Mouse (Mus musculus) hindbrain, embryonic 14.5 days (tissue): ENCODE data around the gene Cc2d1a. TPM values are rescaled to one million over a fixed set of nuclear protein-coding genes. Genes with fewer than 3 reads are reported as not detected.
A peak's percentile ranks its signal among the peaks of the same experiment; 100 is the strongest.

Source experiments
- ATAC-seq: fragments of 200-750 bp; cut with Nextera tagmentation; 2 replicates; pipeline ENCODE4 v1.8.0; 2017; ENCODE audit warnings: moderate number of reproducible peaks, mild to moderate bottlenecking, moderate TSS enrichment, moderate library complexity; ENCODE audit not compliant: low FRiP score
- DNase-seq: peaks from one replicate; pipeline ENCODE4 v3.0.0-alpha.2; 2015; ENCODE audit warnings: low spot score
- H3K27ac ChIP-seq: fragments of 300-500 bp; sonication (generic); 2 replicates; pipeline ENCODE4 v1.5.1; 2014; ENCODE audit warnings: mild to moderate bottlenecking, moderate library complexity
- H3K27me3 ChIP-seq: fragments of 300-500 bp; sonication (generic); 2 replicates; pipeline ENCODE4 v1.6.1; 2014; ENCODE audit warnings: mild to moderate bottlenecking, low read length, mixed read lengths; ENCODE audit not compliant: control insufficient read depth, insufficient read depth
- H3K36me3 ChIP-seq: fragments of 300-500 bp; sonication (generic); replicated peaks from 2 replicates; pipeline ENCODE4 v1.6.1; 2014; ENCODE audit not compliant: control insufficient read depth, insufficient read depth
- H3K4me1 ChIP-seq: fragments of 300-500 bp; sonication (generic); replicated peaks from 2 replicates; pipeline ENCODE4 v1.6.1; 2014; ENCODE audit warnings: antibody characterized with exemption, low read length, mixed read lengths; ENCODE audit not compliant: control insufficient read depth, insufficient read depth
- H3K4me2 ChIP-seq: fragments of 300-500 bp; sonication (generic); replicated peaks from 2 replicates; pipeline ENCODE4 v1.6.1; 2014; ENCODE audit warnings: mild to moderate bottlenecking, moderate library complexity
- H3K4me3 ChIP-seq: fragments of 300-500 bp; sonication (generic); replicated peaks from 2 replicates; pipeline ENCODE4 v1.5.1; 2014; ENCODE audit warnings: mild to moderate bottlenecking, low read length
- H3K9ac ChIP-seq: fragments of 300-500 bp; sonication (generic); 2 replicates; pipeline ENCODE4 v1.6.1; 2014
- H3K9me3 ChIP-seq: fragments of 300-500 bp; sonication (generic); 2 replicates; pipeline ENCODE4 v1.6.1; 2016; ENCODE audit warnings: low read length; ENCODE audit not compliant: control insufficient read depth
- WGBS: fragments of 180-500 bp; shearing (Covaris S2); extraction: QIAGEN DNeasy Blood & Tissue Kit; methylation state at CpG from one replicate; pipeline ENCODE4 v1.1.7; 2014; 5-methylcytosine and 5-hydroxymethylcytosine counted together
- polyA plus RNA-seq: library from polyadenylated mRNA; unstranded; fragments of >200 nt; fragmentation: Nextera tagmentation; extraction: Ambion mirVana; gene quantifications from 2 replicates; pipeline ENCODE4 v1.2.1, GENCODE M21; 2014

Cc2d1a gene
- polyA plus RNA-seq, 1 experiment from 2014 or later: 30.4 TPM

- Histone ChIP-seq H3K4me3 (peak overlapping the region; percentile 55; the same call in 1 of the 2 replicates), H3K4me1 (peaks cover 22% of the 10 kb centered on the region), H3K36me3 (peaks cover 22% of the 10 kb centered on the region), H3K9me3 (no peaks in the 10 kb centered on the region), H3K9ac (no peak overlapping the region), H3K27me3 (no peaks in the 10 kb centered on the region), H3K27ac (no peak overlapping the region), H3K4me2 (peak overlapping the region; percentile 91)
- no peak for DNase-seq
- 87% methylated on average over 5 of the region's 5 CpGs for WGBS
- ATAC-seq: no peak
Measured at GRCm38 (mm10) chr8:84148531-84148850, 755 bp upstream of the Cc2d1a start.

GRCm38 (mm10) chr8:84147324-84147766, 391 bp downstream of the Cc2d1a start:
- no peaks in the 10 kb centered on the region for H3K27me3 ChIP-seq
- H3K9ac ChIP-seq: peak overlapping the region; percentile 77
- peak overlapping the region; percentile 55 for H3K4me3 ChIP-seq
- DNase-seq (no peak), ATAC-seq (peak; percentile 78)
- H3K4me2 ChIP-seq: peak overlapping the region; percentile 91
- H3K36me3 ChIP-seq: peaks cover 33% of the 10 kb centered on the region
- peaks cover 22% of the 10 kb centered on the region for H3K4me1 ChIP-seq
- H3K27ac ChIP-seq: no peak overlapping the region
- H3K9me3 ChIP-seq: no peaks in the 10 kb centered on the region
- WGBS: 11% methylated on average over 14 of the region's 14 CpGs

GRCm38 (mm10) chr8:84144636-84145245, 3.0 kb downstream of the Cc2d1a start:
- H3K9me3 ChIP-seq: no peaks in the 10 kb centered on the region
- ATAC-seq (no peak), DNase-seq (no peak)
- H3K36me3 ChIP-seq: peaks cover 57% of the 10 kb centered on the region
- H3K27ac ChIP-seq: no peak overlapping the region
- H3K4me2 ChIP-seq: no peak overlapping the region
- H3K9ac ChIP-seq: no peak overlapping the region
- peaks cover 22% of the 10 kb centered on the region for H3K4me1 ChIP-seq
- 95% methylated on average over 8 of the region's 8 CpGs for WGBS
- no peak overlapping the region for H3K4me3 ChIP-seq
- H3K27me3 ChIP-seq: no peaks in the 10 kb centered on the region

GRCm38 (mm10) chr8:84140838-84141237, 6.9 kb downstream of the Cc2d1a start:
- Histone ChIP-seq H3K4me2 (no peak overlapping the region), H3K9ac (no peak overlapping the region), H3K4me1 (no peaks in the 10 kb centered on the region), H3K27me3 (no peaks in the 10 kb centered on the region), H3K9me3 (no peaks in the 10 kb centered on the region), H3K36me3 (peaks cover 96% of the 10 kb centered on the region), H3K27ac (no peak overlapping the region), H3K4me3 (no peak overlapping the region)
- WGBS: 87% methylated on average over 4 of the region's 4 CpGs
- no peak for ATAC-seq
- DNase-seq: no peak

- DNase-seq (no peak), ATAC-seq (no peak)
- WGBS: 92% methylated on average over 3 of the region's 3 CpGs
- no peak overlapping the region for H3K9ac ChIP-seq
- no peaks in the 10 kb centered on the region for H3K9me3 ChIP-seq
- H3K4me2 ChIP-seq: no peak overlapping the region
- no peak overlapping the region for H3K4me3 ChIP-seq
- no peaks in the 10 kb centered on the region for H3K4me1 ChIP-seq
- no peak overlapping the region for H3K27ac ChIP-seq
- H3K27me3 ChIP-seq: no peaks in the 10 kb centered on the region
- peaks cover 98% of the 10 kb centered on the region for H3K36me3 ChIP-seq
Measured at GRCm38 (mm10) chr8:84137848-84138247, 9.9 kb downstream of the Cc2d1a start.

GRCm38 (mm10) chr8:84132225-84132624, 15.5 kb downstream of the Cc2d1a start:
- Histone ChIP-seq H3K4me3 (no peak overlapping the region), H3K27me3 (no peaks in the 10 kb centered on the region), H3K27ac (no peak overlapping the region), H3K9ac (no peak overlapping the region), H3K36me3 (peaks cover 56% of the 10 kb centered on the region), H3K4me2 (no peak overlapping the region), H3K9me3 (no peaks in the 10 kb centered on the region), H3K4me1 (no peaks in the 10 kb centered on the region)
- ATAC-seq (no peak), DNase-seq (no peak)
- 93% methylated on average over 8 of the region's 8 CpGs for WGBS

GRCm38 (mm10) chr8:84130806-84131205, 16.9 kb downstream of the Cc2d1a start:
- ATAC-seq (0 out of 2 replicates have a peak, but pooled peaks have one; percentile 26), DNase-seq (no peak)
- 36% methylated on average over 30 of the region's 30 CpGs for WGBS
- H3K27me3 ChIP-seq: no peaks in the 10 kb centered on the region
- no peak overlapping the region for H3K4me2 ChIP-seq
- no peaks in the 10 kb centered on the region for H3K9me3 ChIP-seq
- H3K9ac ChIP-seq: no peak overlapping the region
- H3K36me3 ChIP-seq: peaks cover 42% of the 10 kb centered on the region
- H3K4me3 ChIP-seq: no peak overlapping the region
- peaks cover 2% of the 10 kb centered on the region; the same call in 1 of the 2 replicates for H3K4me1 ChIP-seq
- no peak overlapping the region for H3K27ac ChIP-seq

GRCm38 (mm10) chr8:84128277-84128676, 19.5 kb downstream of the Cc2d1a start:
- Histone ChIP-seq H3K9me3 (no peaks in the 10 kb centered on the region), H3K36me3 (peaks cover 17% of the 10 kb centered on the region), H3K4me3 (no peak overlapping the region), H3K4me2 (no peak overlapping the region), H3K9ac (no peak overlapping the region), H3K27me3 (no peaks in the 10 kb centered on the region), H3K4me1 (peaks cover 2% of the 10 kb centered on the region; the same call in 1 of the 2 replicates), H3K27ac (no peak overlapping the region)
- ATAC-seq: no peak
- DNase-seq: no peak
- WGBS: 77% methylated on average over 8 of the region's 8 CpGs

GRCm38 (mm10) chr8:84127202-84127901, 20.4 kb downstream of the Cc2d1a start:
- ATAC-seq (no peak), DNase-seq (no peak)
- H3K4me1 ChIP-seq: peaks cover 2% of the 10 kb centered on the region; the same call in 1 of the 2 replicates
- no peak overlapping the region for H3K27ac ChIP-seq
- H3K9me3 ChIP-seq: no peaks in the 10 kb centered on the region
- no peak overlapping the region for H3K9ac ChIP-seq
- H3K4me2 ChIP-seq: no peak overlapping the region
- no peak overlapping the region for H3K4me3 ChIP-seq
- peaks cover 7% of the 10 kb centered on the region for H3K36me3 ChIP-seq
- WGBS: 73% methylated on average over 17 of the region's 17 CpGs
- no peaks in the 10 kb centered on the region for H3K27me3 ChIP-seq
